Mouse (Mus musculus) intestine, embryonic 15.5 days (tissue): Measurements from ENCODE around the gene Gprc5d. TPM values are rescaled to one million over a fixed set of nuclear protein-coding genes. Genes with fewer than 3 reads are reported as not detected.

Experiments
- ATAC-seq: fragments of 200-750 bp; cut with Nextera tagmentation; 2 replicates; pipeline ENCODE4 v1.8.0; 2017; ENCODE audit warnings: moderate TSS enrichment, moderate library complexity
- H3K27ac ChIP-seq: fragments of 300-500 bp; sonication (generic); 2 replicates; pipeline ENCODE4 v1.5.1; 2015; ENCODE audit warnings: mild to moderate bottlenecking, inconsistent platforms
- H3K27me3 ChIP-seq: fragments of 300-500 bp; sonication (generic); replicated peaks from 2 replicates; pipeline ENCODE4 v1.6.1; 2015; ENCODE audit warnings: inconsistent platforms
- H3K36me3 ChIP-seq: fragments of 300-500 bp; sonication (generic); 2 replicates; pipeline ENCODE4 v1.6.1; 2015; ENCODE audit warnings: inconsistent platforms
- H3K4me1 ChIP-seq: fragments of 300-500 bp; sonication (generic); replicated peaks from 2 replicates; pipeline ENCODE4 v1.6.1; 2015; ENCODE audit warnings: inconsistent platforms
- H3K4me2 ChIP-seq: fragments of 300-500 bp; sonication (generic); replicated peaks from 2 replicates; pipeline ENCODE4 v1.6.1; 2015; ENCODE audit warnings: mild to moderate bottlenecking, inconsistent platforms
- H3K4me3 ChIP-seq: fragments of 300-500 bp; sonication (generic); replicated peaks from 2 replicates; pipeline ENCODE4 v1.5.1; 2015; ENCODE audit warnings: inconsistent platforms
- H3K9ac ChIP-seq: fragments of 300-500 bp; sonication (generic); 2 replicates; pipeline ENCODE4 v1.6.1; 2015; ENCODE audit warnings: inconsistent platforms
- H3K9me3 ChIP-seq: fragments of 300-500 bp; sonication (generic); 2 replicates; pipeline ENCODE4 v1.6.1; 2016; ENCODE audit warnings: inconsistent platforms
- WGBS: fragments of 180-500 bp; shearing (Covaris S2); methylation state at CpG from one replicate; pipeline ENCODE4 v1.1.7; 2015; 5-methylcytosine and 5-hydroxymethylcytosine counted together
- polyA plus RNA-seq: library from polyadenylated mRNA; unstranded; fragments of >200 nt; fragmentation: Nextera tagmentation; extraction: Ambion mirVana; gene quantifications from 2 replicates; pipeline ENCODE4 v1.2.1, GENCODE M21; 2015

The Gprc5d gene
- polyA plus RNA-seq, 1 experiment from 2014 or later, result not detected

DNA sequence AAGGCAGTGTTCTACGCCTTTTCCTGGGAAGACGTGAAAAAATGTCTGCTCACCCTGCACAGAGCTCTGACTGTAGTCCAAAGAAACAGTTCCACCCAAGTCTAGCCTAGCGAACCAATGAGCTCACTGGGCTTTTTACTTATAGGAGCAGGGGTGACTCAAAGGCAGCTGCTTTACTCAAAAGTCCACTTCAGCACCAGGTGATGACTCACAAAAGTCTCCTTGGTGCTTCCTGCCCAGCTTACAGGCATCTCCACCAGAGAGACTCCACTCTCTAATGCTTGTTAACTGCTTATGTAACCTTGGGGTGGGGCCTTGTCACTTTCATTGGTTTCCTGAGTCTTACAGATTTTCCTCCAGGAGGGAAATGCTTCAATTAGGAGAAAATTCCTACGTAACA, 57.4 kb downstream of the Gprc5d start:
- H3K4me2 ChIP-seq, result no peak overlapping the region
- H3K4me3 ChIP-seq, result no peak overlapping the region
- H3K9me3 ChIP-seq, result no peaks in the 10 kb centered on the region
- peaks cover 8% of the 10 kb centered on the region for H3K4me1 ChIP-seq
- H3K27ac ChIP-seq, result no peak overlapping the region
- no peak for ATAC-seq
- WGBS, result 91% methylated on average over 4 of the region's 4 CpGs
- H3K9ac ChIP-seq, result no peak overlapping the region
- no peaks in the 10 kb centered on the region for H3K27me3 ChIP-seq
- no peaks in the 10 kb centered on the region for H3K36me3 ChIP-seq

Other genes starting within 250 kb of the Gprc5d start
- gene Gpr19, start 219.7 kb downstream of the Gprc5d start, polyA plus RNA-seq, result 10.4 and 10.6 TPM in 2 replicates
- 15.3 and 15.9 TPM in 2 replicates for gene Cdkn1b, start 197.9 kb downstream of the Gprc5d start, polyA plus RNA-seq
- 3.5 and 3.6 TPM in 2 replicates for gene Apold1, start 136.6 kb downstream of the Gprc5d start, polyA plus RNA-seq
- gene Ddx47, start 106.7 kb downstream of the Gprc5d start, polyA plus RNA-seq, result 97.4 and 99.7 TPM in 2 replicates
- 8.8 and 10.9 TPM in 2 replicates for gene Gprc5a, start 52.6 kb downstream of the Gprc5d start, polyA plus RNA-seq
- gene Fam234b, start 79.7 kb upstream of the Gprc5d start, polyA plus RNA-seq, result 36.3 and 42.0 TPM in 2 replicates
- gene Hebp1, start 79.7 kb upstream of the Gprc5d start, polyA plus RNA-seq, result 45.1 and 58.0 TPM in 2 replicates
- gene Gsg1, start 136.1 kb upstream of the Gprc5d start, polyA plus RNA-seq, result 0.41 and 0.47 TPM in 2 replicates
- gene Pbp2, start 192.1 kb upstream of the Gprc5d start, polyA plus RNA-seq, result 0.25 TPM in 1 of 2 replicates, not detected in the other
- gene Emp1, start 244.3 kb upstream of the Gprc5d start, polyA plus RNA-seq, result 45.7 and 49.4 TPM in 2 replicates